Mouse (Mus musculus) monocyte, adult 2 months (primary cell): Measurements from ENCODE around the gene Mbnl2.

Source experiments
- DNase-seq, 2 experiments: peaks; one replicate each; pipeline ENCODE4 v3.0.0; 2022; ENCODE audit warnings: low spot score in 2 of 2, low read depth in 1 of 2

Mbnl2 gene

DNA sequence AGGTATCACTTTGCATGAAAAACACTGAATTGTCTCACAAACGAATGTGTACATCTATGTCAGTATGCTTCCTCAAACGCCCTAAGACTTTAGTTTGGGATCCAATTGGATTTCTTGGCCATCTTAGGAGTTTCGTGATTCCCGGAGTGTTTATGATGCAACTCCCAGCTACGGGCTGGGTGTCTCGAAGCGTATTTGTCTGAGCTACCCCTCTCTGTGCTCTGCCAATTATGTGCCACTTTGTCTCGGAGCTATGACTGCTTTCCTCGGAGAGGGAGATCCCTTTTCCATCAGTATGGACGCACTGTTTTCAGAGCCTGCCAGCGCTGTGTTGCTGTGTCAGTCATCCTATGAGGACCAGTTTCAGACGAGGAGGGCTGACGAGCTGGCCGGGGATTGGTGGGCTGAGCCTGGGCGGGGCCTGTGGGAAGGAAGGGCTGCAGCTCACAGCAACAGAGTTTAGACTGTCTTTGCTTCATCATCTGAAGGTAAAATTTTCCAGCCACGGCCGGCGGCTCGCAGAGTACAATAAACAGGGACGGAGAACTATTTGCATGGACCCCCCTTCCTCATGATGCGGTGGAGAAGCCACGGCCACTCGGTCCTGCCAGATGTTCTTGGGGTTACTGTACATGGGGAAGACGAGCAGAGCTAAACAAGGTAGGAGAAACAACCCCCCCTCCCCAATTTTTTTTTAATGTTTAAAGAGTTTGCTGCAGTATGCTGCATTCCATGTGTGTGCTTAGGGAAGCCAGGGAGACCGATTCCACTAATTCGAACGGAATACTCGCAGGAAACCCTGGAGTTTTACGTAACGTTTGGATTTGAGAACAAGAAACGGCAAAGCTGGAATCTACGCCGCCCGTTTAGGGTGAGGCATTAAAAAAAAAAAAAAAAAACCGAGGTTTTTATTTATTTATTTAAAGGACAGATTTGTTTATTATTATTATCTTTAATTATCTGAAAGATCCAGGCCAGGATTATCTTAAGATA lies at the start of gene Mbnl2:
TSS of gene Mbnl2 (plus strand) at position 424 of the 993 bp plus-strand sequence.
- peak; percentile 80 to 89 for DNase-seq

DNA sequence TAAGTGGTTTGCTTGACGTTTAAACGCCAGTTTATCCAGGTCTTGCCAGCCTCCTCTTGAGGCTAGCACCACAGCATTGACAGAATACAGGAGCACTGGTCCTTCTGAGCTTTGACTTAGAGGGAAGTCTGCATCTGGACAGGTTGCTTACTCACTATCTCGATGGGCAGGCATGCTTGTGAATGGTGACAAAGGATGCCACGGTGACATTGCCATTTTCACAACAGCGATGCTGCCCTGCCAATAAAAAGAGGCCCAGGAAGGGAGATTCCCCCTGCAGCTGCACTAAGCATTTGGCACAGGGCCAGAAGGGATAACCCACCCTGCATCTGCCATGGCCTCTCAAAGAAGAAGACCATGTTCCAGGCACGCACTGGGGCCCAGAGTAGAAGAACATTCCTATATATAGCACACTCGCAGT lies 43.4 kb upstream of the Mbnl2 start:
- no peak for DNase-seq

DNA sequence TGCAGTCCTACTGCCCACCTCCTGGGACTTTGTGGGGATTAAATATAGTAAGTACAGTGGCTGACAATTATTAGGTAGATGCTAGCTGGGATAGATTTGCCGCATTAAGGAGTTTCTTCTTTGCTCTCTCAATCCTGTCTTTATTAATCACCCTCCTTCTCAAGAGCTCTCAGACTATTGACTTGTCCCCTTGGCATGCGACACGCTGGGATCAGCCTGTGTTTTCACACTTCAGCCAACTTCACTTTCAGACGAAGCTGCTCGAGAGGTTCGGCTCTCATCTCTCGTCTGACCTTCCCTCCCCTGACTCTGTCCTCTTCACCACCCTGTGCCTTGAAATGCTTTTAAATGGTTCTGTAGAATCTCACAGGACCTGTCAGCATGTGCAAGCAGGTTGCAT lies 39.9 kb upstream of the Mbnl2 start:
- DNase-seq, result no peak

DNA sequence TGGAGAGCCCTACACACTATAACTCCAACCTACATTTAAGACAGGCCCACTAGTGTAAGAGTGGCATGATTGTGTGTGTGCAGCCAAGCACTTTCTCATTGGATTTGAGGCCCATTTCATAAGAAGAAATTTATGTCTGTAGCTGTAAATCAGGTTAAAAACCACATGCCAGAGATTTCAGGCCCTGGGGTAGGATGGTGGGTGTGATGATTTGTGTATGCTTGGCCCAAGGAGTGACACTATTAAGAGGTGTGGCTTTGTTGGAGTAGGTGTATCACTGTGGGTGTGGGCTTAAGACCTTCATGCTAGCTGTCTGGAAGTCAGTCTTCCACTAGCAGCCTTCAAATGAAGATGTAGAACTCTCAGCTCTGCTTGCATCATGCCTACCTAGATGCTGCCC lies 37.0 kb upstream of the Mbnl2 start:
- no peak for DNase-seq

DNA sequence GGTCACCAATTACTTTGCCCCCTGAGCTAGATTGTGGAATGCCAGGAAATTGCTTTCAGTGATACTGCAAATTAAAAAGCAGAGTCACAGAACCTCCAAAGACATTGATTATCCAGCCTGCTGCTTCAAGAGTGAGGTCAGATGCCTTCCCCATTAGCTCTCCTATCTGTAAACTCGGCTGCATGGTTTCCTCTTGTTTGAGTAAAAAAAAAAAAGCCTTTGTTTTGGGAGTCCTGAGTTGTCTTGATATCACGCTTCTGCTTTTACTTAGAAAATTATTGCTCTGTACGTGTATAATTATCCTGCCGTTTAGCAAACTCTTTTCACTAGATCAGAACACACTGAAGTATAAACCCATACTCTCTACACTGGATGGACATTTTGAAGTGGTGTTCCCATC lies 35.3 kb upstream of the Mbnl2 start:
- no peak for DNase-seq

DNA sequence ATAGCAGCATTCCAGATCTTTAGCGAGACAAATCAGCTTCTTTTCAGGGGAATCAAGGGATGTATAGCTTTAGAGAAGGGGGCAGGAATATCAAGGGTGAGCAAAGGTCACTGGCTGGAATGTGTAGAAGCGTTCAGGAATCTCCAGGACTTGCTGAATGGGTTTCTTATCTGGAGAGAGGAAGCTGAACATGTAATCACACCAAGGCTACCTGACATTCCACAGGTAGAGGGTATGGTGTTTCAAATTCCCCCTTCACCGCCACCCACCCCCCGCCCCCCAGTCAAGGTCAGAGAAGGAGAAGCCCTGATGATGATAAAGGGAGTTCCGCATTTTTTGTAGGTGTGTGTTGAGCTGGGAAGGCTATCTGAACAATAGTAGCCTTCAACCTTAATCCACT lies 32.8 kb upstream of the Mbnl2 start:
- no peak for DNase-seq

DNA sequence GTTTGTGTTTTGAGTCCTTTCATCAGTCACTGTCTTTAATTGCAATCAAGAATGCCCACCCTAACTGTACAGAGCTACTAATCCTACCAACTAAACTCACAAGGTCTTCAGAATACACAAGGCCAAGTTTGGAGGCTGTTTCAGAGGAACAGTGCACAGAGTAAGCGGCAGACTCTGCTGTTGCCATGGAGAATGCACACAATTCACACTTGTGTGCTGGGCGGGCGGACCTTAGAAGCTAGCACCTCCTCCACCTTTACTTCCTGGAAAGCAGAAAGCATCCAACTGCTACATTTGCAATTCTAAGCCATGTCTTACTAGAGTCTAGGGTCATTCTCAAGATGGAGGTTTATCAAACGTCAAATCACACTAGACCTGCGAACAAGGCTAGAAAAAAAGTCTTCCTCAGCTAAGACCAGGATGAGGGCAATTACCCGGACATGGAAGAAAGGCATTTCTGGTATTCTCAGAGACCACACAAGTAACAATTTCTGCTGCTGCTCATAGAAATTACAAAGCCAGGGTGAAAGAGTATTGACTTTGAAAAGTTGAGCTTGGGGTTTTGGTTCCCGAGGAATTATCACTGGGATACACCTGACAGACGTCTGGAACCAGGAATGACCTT lies 30.3 kb upstream of the Mbnl2 start:
- DNase-seq, result no peak

DNA sequence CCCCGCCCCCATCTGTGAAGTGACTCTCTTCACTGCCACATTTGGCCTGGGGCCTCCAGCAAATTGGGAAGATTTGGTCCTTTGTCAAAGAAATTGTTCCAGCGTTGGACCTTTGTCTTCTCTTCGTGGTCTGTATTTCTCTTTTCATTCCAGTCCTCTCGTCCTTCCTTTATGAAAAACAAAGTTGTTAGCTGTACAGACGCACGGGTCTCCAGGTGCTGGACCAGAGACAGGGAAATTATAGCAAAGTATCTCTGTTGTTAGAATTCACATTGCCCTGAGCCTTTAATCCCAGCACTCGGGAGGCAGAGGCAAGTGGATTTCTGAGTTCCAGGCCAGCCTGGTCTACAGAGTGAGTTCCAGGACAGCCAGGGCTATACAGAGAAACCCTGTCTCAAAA lies 22.1 kb upstream of the Mbnl2 start:
- DNase-seq, result no peak

DNA sequence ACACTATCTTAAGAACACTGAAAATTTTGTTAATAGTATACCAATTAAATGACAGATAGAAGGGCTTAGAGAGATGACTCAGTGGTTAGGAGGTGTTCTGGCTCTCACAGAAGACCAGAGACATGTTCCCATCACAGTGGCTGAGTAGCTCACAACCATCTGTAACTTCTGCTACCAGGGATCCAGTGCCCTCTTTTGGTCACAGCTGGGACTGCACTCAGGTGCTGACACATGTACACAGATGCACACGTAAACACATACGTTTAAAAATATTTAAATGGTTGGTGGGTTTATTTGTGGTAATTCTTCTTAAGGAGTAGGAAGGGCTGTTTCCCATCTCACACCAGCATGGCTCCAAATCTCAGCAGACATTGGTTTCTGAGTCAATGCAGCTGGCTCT lies 19.3 kb upstream of the Mbnl2 start:
- DNase-seq, result no peak

DNA sequence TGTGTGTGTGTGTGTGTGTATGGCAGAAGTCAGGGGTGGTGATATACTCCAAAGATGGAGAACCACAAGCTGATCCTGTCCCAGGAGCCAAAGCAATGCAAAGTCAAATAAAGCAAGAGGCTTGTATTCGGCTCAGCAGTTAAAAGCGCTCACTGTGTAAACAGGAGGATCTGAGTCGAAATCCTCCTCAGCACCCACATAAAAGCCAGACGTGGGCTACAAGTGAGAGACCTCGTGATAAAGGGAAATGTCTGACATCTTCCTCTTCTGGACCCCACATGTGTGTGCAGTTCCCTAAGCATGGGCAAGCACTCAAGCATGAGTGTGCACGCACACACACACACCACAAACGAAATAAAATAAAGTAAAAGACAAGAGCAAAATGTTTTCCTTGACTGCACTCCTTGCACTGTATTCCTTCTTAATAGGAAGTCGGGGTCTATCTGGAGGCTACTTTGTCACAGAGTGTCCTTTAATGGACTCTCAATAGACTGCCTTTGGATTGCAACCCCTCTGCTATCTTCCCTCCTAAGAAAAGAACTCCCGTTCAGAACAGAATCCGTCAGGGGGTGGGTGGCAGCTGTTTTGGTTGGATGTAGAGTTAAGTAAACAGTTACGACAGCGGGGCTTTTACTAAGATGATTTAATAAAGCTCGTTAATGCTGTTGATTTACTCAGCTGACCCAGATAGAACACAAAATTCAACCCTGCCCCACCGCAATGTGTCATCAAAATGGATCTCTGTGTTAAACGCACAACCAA lies 18.7 kb upstream of the Mbnl2 start:
- DNase-seq, result no peak

DNA sequence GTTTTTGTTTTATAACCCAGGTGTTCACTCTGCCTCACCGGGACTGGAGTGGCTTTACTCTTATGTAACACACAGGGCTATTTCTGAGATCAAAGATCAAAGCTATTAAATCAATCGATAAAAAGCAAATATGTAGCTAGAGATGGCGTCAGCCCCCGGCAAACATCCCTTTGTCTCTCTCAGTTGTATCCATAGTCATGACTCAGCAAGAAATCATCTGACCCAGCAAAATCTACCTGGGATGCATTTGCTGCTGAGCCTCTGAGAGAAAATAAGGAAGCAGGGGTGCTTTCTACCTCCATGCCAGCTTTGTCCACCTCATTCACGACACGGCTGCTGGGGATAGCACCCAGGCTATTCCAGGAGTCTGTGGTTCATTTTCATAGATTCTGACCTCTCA lies 18.0 kb upstream of the Mbnl2 start:
- no peak for DNase-seq

DNA sequence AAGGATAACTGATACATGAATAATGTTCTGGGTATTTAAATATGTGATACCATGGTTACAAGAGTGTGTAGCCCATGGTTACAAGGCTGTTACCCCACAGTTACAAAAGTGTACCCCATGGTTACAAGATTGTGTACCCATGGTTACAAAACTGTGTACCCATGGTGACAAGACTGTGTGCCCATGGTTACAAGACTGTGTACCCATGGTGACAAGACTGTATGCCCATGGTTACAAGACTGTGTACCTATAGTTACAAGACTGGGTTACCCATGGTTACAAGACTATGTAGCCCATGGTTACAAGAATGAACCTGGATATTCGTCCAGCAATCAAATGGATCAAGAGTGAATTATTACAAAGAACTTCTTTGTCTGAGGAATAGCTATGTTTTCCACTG lies 16.0 kb upstream of the Mbnl2 start:
- DNase-seq, result no peak

DNA sequence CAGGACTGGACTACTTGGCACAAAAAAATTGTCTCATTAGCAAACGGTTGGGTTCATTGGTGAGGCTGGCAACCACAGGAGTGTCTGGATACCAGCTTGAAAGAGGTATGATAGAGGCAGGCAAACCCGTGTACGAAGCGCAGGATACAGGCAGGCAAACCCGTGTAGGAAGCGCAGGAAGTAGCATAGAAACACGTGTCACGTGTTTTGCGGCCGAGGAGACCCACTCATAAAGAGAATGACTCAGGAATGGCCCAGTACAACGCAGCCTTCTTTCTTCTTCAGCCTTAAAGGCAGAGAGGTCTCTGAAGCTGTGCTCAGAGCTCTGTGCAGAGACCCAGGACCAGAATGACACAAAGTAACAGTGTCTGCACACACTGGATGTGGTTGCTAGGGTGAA lies 13.9 kb upstream of the Mbnl2 start:
- no peak for DNase-seq

DNA sequence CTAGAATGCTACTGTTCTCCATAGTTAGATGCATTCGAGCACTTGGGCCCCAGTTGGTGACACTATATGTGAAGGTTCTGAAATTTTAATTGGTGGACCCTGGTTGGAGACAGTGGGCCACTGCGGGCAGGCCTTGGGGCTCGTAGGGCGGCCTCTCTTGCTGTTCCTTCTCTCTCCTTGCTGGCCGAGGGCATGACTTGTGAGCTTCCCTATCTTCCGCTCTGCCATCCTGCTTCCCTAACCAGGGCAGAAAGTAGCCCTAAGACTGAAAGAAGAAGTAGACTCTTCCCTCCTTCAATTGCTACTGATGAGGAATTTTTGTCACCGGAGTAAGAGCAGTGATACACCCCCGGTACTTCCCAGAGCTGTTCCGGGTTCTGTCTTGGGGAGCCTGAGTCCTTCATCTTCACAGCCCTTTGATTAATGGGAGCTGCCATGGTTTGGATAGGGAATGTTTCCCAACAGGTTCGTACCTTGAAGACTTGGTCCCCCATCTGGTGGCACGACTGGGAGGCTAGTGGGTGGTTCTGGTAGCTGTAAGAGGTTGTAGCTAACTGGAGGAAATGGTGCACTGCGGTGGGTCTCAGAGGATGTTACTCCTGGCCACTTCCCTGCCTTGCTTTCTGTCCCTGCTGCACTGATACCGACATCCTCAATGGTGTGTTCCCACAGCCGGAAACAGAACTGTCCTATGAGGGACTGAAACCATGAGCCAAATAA lies 12.6 kb upstream of the Mbnl2 start:
- DNase-seq, result no peak

DNA sequence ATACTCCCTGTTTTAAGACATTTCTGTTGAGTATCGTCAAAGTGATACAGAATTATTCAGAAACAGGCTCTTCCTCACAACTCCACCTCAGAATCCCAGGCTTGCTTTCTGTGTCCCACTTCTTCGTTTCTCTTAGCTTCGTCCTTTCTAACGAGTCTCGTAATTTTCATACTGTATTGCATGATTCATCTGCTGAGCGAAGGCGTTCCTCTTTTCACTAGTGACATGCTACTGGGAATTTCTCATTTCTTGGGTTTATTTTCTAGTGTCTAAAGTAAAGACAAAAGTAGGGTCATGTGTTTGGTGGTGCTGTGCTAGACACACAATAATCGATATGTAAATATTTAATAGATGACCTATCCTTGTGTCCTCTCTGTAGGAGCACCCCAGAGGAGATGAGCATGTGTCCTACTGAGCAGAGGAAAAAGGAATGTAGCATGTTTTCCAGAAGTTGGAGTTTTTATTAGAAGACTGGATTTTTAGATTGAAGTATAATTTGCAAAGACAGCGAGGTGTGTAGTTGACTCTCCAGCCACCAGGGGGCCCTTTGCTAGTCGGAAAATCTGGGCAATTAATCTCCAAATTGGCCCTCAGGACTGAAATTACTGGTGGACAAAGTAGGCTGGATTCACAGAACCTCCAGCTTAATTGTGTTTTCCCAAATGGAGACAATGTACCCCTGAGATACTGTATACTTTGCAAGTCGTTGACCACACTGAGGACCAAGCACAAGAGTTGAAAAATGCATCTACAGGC lies 11.9 kb upstream of the Mbnl2 start:
- DNase-seq, result no peak

DNA sequence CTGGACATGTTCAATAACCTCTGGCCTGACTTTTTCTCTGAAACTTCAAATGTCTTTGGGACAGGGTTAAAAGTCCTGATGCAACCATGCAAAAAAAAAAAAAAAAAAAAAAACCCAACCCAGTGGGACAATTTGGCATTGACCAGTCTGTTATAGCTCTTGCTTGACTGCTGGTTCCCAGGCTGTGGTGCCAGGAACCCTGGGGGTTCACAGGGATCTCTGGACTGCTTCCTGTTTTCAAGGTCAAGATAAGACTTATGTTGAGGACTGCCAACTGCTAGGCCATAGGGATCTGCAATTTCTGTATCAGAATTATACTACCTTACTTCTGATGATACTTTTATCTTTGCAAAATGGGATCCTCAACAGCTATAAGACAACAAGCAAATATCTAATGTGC lies 9.6 kb upstream of the Mbnl2 start:
- DNase-seq, result no peak

DNA sequence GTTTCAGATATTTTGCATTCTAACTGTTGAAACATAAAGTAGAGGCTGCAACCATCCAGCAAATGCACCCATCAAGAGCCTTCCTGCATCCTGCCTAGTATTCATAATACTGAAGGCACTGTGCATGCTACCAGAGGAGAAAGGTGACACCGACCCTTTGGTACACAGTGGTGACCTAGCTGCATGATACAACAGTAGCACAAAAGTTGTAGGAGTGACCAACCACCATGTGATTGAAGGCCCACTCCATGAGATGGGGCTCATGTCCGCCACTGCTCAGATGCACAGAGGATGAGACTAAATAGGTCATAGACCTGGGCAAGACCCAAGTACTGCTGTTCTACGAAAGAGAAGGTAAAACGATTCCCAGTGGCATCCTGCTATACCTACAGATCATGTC lies 8.3 kb upstream of the Mbnl2 start:
- DNase-seq, result no peak

DNA sequence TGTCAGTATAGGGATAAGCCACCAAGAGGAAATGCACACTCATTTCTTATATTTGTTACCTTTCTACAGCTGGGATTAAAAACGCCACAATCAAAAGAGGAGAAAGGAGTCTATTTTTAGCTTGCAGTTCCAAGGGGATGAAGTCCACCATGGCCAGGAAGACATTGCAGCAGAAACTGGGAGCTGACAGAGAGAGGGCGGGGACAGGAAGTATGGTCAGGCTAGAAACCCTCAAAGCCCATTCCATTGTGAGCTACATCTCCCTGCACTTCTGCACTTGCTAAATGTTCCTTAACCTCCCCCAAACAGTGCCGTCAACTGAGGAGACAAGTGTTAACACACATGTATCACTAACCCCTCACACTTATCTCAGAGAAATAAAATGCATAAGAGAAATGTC lies 5.4 kb upstream of the Mbnl2 start:
- DNase-seq, result no peak

DNA sequence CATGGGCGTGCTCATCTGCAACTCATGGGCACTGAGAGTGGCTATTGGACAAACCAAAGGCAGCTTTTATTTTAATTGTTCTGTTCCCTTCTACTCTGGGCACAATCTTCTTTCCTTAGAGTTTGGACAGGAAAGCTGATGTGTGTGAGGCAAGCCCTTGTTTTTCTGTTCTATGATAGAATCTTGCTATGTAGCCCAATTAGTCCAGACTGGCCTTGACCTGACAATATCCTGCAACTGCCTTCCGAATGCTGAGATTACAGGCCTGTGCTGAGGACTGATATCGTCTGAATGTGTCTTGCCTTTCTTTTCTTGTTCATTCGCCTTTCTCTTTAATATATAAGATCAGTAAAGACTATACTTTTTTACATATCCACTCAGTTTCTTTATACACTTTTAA lies 4.8 kb upstream of the Mbnl2 start:
- DNase-seq, result no peak

DNA sequence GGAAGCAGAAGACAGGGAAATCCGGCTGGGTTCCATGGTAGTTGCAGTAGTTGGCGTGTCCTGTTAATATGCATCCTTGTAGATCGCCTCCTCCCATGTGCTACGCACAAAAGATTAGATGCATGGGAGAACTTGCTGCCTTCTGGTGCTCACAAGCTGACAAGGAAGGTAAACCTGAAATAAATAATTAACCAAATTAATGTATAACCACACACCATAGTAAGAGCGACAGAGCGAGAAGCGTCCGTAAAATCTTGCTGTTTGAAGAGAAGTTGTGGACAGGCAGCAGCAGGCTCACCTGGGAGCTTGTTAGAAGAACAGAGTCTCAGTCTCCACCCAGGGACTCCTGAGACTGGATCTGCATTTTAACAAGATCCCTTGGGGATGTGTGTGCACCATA lies 4.4 kb upstream of the Mbnl2 start:
- no peak for DNase-seq

DNA sequence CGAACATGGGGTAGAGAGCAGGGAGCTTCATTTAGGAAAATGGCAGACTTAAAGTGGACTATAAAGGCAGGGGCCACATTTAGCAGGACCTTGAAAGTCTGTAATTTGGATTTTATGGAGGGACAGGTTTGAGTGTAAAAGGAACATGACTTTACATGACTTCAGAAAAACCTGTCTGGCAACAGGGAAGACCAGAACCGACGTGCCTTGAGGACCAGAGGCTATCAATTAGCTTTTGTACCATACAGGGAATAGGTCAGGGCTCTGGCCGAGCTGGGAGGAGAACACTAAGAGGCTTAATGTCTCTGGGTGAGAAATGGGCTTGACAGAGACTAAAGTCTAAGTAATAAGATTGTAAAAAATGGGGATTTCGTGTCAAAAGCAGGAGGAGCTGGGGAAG lies 1.7 kb upstream of the Mbnl2 start:
- no peak for DNase-seq
